Mouse (Mus musculus): ENCODE data around the gene Btrc.

DNA sequence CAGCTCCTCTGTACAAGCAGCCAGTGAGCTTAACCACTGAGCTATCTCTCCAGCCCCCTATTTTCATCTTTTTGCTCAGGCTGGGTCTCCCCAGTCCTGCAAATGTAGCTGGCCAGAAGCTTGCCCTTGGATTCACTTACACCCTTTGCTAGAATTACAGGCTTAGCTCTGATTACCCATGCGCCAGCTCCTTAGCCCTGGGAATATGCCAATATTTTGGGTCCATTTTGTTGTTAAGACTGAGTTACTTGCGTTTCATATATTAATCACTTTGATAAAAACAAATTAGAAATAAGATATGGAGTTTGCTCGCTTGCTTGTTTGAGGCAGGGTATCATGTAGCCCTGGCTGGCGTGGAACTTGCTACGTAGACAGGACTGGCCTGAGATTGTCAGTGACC is 74.7 kb downstream of the Btrc start:
- no peak for TF ChIP-seq CTCF (IDR thresholded peaks at IDR 0.05 in 2 of 3, conservative IDR thresholded peaks at IDR 0.05 in 1 of 3; ENCODE audit: control insufficient read depth in 1 of 3, insufficient read depth in 1 of 3, low read depth in 2 of 3, low read length in 3 of 3, poor library complexity in 1 of 3, severe bottlenecking in 1 of 3)
- TF ChIP-seq SIN3A (IDR thresholded peaks at IDR 0.05; ENCODE audit: low read length) = no peak
- TF ChIP-seq ZMIZ1 (IDR thresholded peaks at IDR 0.05; ENCODE audit: low read depth, low read length) = no peak
- no peak for TF ChIP-seq POLR2A (IDR thresholded peaks at IDR 0.05; ENCODE audit: control insufficient read depth in 1 of 2, insufficient read depth in 1 of 2, low read depth in 1 of 2, low read length in 2 of 2, poor library complexity in 1 of 2)
- TF ChIP-seq KAT2A (conservative IDR thresholded peaks at IDR 0.05; ENCODE audit: low read depth, low read length) = no peak
- TF ChIP-seq BHLHE40 (IDR thresholded peaks at IDR 0.05; ENCODE audit: borderline replicate concordance, low read depth, low read length) = no peak
- no peak for TF ChIP-seq CHD2 (IDR thresholded peaks at IDR 0.05; ENCODE audit: low read length)
- no peak for TF ChIP-seq TAL1 (IDR thresholded peaks at IDR 0.05; ENCODE audit: low read length)
- TF ChIP-seq USF1 (IDR thresholded peaks at IDR 0.05; ENCODE audit: low read depth, low read length) = no peak
- TF ChIP-seq ZNF384 (IDR thresholded peaks at IDR 0.05; ENCODE audit: low read depth, low read length) = no peak
- no peak for TF ChIP-seq EP300 (IDR thresholded peaks at IDR 0.05; ENCODE audit: low read depth in 1 of 2, low read length in 2 of 2)
- no peak for TF ChIP-seq MAZ (IDR thresholded peaks at IDR 0.05; ENCODE audit: low read depth, low read length)
